Mouse (Mus musculus) olfactory bulb, adult 2 months (tissue): Measurements from ENCODE around the gene Hmgcs1.

ENCODE experiments used
- CTCF ChIP-seq: fragments of 200-500 bp; IDR thresholded peaks from 2 replicates; pipeline ENCODE4 v1.5.1; 2012; ENCODE audit warnings: low read depth, mild to moderate bottlenecking, low read length, moderate library complexity; ENCODE audit not compliant: insufficient read depth
- POLR2A ChIP-seq: fragments of 200-500 bp; IDR thresholded peaks from 2 replicates; pipeline ENCODE4 v1.6.1; 2012; ENCODE audit warnings: mild to moderate bottlenecking, low read depth, low read length, moderate library complexity; ENCODE audit not compliant: insufficient read depth

DNA sequence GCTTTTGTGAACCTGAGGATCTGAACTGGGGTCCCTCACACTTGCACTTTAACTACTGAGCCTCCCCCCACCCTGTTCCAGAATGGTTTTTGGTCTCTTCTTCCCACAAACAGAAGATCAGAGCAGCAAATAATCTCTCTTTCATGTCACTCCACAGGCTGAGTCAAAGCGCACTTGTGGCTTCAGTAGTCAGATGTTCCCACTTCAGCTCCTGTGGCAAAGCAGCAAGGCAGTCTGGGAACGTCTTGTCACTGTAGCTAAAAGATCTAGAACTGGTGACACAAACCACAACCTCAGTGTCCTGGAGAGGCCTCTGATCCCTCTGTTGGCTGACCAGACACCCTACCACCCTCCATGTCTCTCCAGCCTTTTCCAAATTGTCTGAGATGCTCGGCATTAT, 9.0 kb upstream of the Hmgcs1 start:
- TF ChIP-seq CTCF (no peak), POLR2A (no peak)
